Mouse (Mus musculus): ENCODE data around the gene Pdk2.

- TF ChIP-seq EP300 (IDR thresholded peaks at IDR 0.05; ENCODE audit: insufficient read depth, low read depth, low read length) (no peak), CTCF (IDR thresholded peaks at IDR 0.05; ENCODE audit: low read depth, low read length) (no peak)
Observed at GRCm38 (mm10) chr11:95088857-95089779, 48.0 kb upstream of the Pdk2 start.
